Mouse (Mus musculus): ENCODE measurements around the gene Auh.

DNA sequence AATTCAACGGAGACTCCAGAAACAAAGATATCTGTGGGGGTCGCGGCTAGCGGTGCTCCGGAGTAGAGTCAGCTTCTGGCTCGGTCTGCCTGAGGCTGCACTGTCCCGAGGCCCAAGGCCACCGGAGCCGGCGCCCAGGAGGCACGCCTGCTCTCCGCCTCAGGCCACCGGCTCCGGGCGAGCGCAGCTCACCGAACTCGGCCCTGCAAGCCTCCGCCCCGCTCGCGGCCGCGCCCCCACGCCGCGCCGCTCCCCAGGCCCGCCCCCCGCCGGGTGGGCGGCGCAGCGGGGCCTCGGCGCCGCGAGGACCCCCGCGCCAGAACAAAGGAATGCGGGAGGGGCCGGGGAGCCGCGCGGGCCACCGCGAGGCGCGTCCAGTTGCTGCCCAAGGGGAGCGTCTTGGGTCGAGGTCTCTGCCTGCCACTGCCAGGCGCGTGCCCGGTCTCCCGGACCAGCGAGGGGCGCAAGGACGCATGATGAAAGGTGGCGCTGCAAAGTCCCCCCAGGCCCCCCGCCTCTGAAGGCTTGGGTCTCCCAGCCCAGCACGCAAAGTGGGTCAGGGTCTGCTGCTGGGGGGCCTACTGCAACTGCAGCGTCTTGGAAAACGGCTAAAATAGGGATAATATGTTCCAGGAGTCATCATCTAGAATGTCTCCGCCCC lies 49.0 kb upstream of the Auh start:
- TF ChIP-seq TAL1 (IDR thresholded peaks at IDR 0.05; ENCODE audit: low read length) (no peak), E2F4 (IDR thresholded peaks at IDR 0.05; ENCODE audit: borderline replicate concordance, low read depth, low read length) (no peak), HCFC1 (IDR thresholded peaks at IDR 0.05; ENCODE audit: low read depth, low read length) (no peak)
